Mouse (Mus musculus): ENCODE results near the gene Ccser2.

- TF ChIP-seq GATA1 (IDR thresholded peaks at IDR 0.05; ENCODE audit: low read length) (no peak), TAL1 (IDR thresholded peaks at IDR 0.05; ENCODE audit: low read length) (no peak)
These were observed 45.1 kb upstream of the Ccser2 start for GRCm38 (mm10) chr14:37013644-37014043.
